Mouse (Mus musculus) splenic B cell, adult 2 months (primary cell): ENCODE measurements around the gene Rab3a.

Experiments
- DNase-seq: peaks from one replicate; pipeline ENCODE4 v3.0.0-alpha.2; 2011; ENCODE audit warnings: low read depth, low spot score
- H3K27me3 ChIP-seq: 2 replicates; pipeline ENCODE4 v1.6.1; 2012; ENCODE audit warnings: mild to moderate bottlenecking, low read length, moderate library complexity, mixed read lengths; ENCODE audit not compliant: control insufficient read depth, poor library complexity, insufficient read depth, severe bottlenecking
- H3K36me3 ChIP-seq: 2 replicates; pipeline ENCODE4 v1.6.1; 2012; ENCODE audit warnings: mild to moderate bottlenecking, low read length, moderate library complexity, mixed read lengths; ENCODE audit not compliant: control insufficient read depth, poor library complexity, insufficient read depth, severe bottlenecking

Gene Rab3a

GRCm38 (mm10) chr8:70760775-70761406 lies 6.4 kb downstream of the Rab3a start, which contains the start of gene Mpv17l2:
Gene Mpv17l2 (minus strand): TSS chr8:70760946.
- DNase-seq, result peak; percentile 98
- Histone ChIP-seq H3K27me3 (no peaks in the 10 kb centered on the region), H3K36me3 (peaks cover 14% of the 10 kb centered on the region)

GRCm38 (mm10) chr8:70762118-70762517 lies 7.6 kb downstream of the Rab3a start:
- no peaks in the 10 kb centered on the region for H3K27me3 ChIP-seq
- H3K36me3 ChIP-seq, result peaks cover 14% of the 10 kb centered on the region
- DNase-seq, result no peak

- DNase-seq, result peak; percentile 82
- peaks cover 14% of the 10 kb centered on the region for H3K36me3 ChIP-seq
Measured at GRCm38 (mm10) chr8:70763354-70763753, 8.9 kb downstream of the Rab3a start.

GRCm38 (mm10) chr8:70764026-70764425 lies 9.5 kb downstream of the Rab3a start:
- Histone ChIP-seq H3K27me3 (no peaks in the 10 kb centered on the region), H3K36me3 (peaks cover 14% of the 10 kb centered on the region)
- no peak for DNase-seq

More at GRCm38 (mm10) chr8:70763354-70763753, 8.9 kb downstream of the Rab3a start:
- H3K27me3 ChIP-seq, result no peaks in the 10 kb centered on the region

GRCm38 (mm10) chr8:70764676-70765075 lies 10.2 kb downstream of the Rab3a start:
- DNase-seq, result no peak
- H3K36me3 ChIP-seq, result peaks cover 14% of the 10 kb centered on the region
- no peaks in the 10 kb centered on the region for H3K27me3 ChIP-seq

- peak; percentile 68 for DNase-seq
- H3K27me3 ChIP-seq, result no peaks in the 10 kb centered on the region
Measured at GRCm38 (mm10) chr8:70765329-70765728, 10.8 kb downstream of the Rab3a start.

GRCm38 (mm10) chr8:70765838-70766570 lies 11.5 kb downstream of the Rab3a start:
- DNase-seq, result peak; percentile 93
- Histone ChIP-seq H3K27me3 (no peaks in the 10 kb centered on the region), H3K36me3 (peaks cover 14% of the 10 kb centered on the region)

More at GRCm38 (mm10) chr8:70765329-70765728, 10.8 kb downstream of the Rab3a start:
- H3K36me3 ChIP-seq, result peaks cover 14% of the 10 kb centered on the region

- H3K27me3 ChIP-seq, result no peaks in the 10 kb centered on the region
Measured at GRCm38 (mm10) chr8:70766571-70767440, 12.3 kb downstream of the Rab3a start.

GRCm38 (mm10) chr8:70767503-70767902 lies 13.0 kb downstream of the Rab3a start:
- no peak for DNase-seq
- H3K36me3 ChIP-seq, result peaks cover 13% of the 10 kb centered on the region
- no peaks in the 10 kb centered on the region for H3K27me3 ChIP-seq

More at GRCm38 (mm10) chr8:70766571-70767440, 12.3 kb downstream of the Rab3a start:
- DNase-seq, result peak; percentile 67
- H3K36me3 ChIP-seq, result peaks cover 14% of the 10 kb centered on the region

- peaks cover 9% of the 10 kb centered on the region for H3K36me3 ChIP-seq
- no peaks in the 10 kb centered on the region for H3K27me3 ChIP-seq
- peak; percentile 86 for DNase-seq
Measured at GRCm38 (mm10) chr8:70768231-70768776, 13.8 kb downstream of the Rab3a start.

GRCm38 (mm10) chr8:70768956-70769355 lies 14.5 kb downstream of the Rab3a start:
- peak; percentile 50 for DNase-seq

GRCm38 (mm10) chr8:70769359-70769758 lies 14.9 kb downstream of the Rab3a start:
- peak; percentile 98 for DNase-seq
- Histone ChIP-seq H3K36me3 (peaks cover 2% of the 10 kb centered on the region), H3K27me3 (no peaks in the 10 kb centered on the region)

More at GRCm38 (mm10) chr8:70768956-70769355, 14.5 kb downstream of the Rab3a start:
- no peaks in the 10 kb centered on the region for H3K27me3 ChIP-seq
- peaks cover 5% of the 10 kb centered on the region for H3K36me3 ChIP-seq

- H3K36me3 ChIP-seq, result peaks cover under 1% of the 10 kb centered on the region; the same call in 1 of the 2 replicates
- H3K27me3 ChIP-seq, result no peaks in the 10 kb centered on the region
- no peak for DNase-seq
Measured at GRCm38 (mm10) chr8:70769858-70770257, 15.4 kb downstream of the Rab3a start.

GRCm38 (mm10) chr8:70770748-70771147 lies 16.3 kb downstream of the Rab3a start:
- no peaks in the 10 kb centered on the region for H3K27me3 ChIP-seq
- no peak for DNase-seq

More at GRCm38 (mm10) chr8:70770748-70771147, 16.3 kb downstream of the Rab3a start:
- no peaks in the 10 kb centered on the region; the same call in 1 of the 2 replicates for H3K36me3 ChIP-seq
